Mouse (Mus musculus): Measurements from ENCODE around the gene Ly86. TPM values are rescaled to one million over a fixed set of nuclear protein-coding genes. Genes with fewer than 3 reads are reported as not detected.

Ly86 gene
- polyA plus RNA-seq, 1 experiment from 2014 or later = 5.8 TPM

DNA sequence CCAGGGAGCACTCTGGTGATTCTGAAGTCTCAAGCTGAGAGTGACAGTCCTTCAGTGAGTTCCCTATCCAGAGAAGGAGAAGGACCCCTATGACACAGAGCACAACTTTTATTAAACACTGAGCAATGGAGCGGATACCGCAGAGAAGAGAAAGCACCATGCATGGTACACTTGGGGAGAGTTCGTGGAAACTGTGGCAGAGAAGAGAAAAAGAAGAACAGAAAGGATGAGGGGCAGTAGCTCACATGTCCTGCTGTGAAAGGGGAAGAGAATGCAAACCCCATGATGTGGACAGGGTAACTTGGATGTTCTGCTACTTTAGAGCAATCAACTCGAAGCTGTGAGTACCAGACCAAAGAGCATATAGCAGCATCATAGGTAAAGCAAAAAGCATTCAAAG, 14.0 kb upstream of the Ly86 start:
- H3K9me3 ChIP-seq = no peaks in the 10 kb centered on the region
- no peaks in the 10 kb centered on the region for H3K36me3 ChIP-seq
- H3K4me3 ChIP-seq = no peak overlapping the region
- no peaks in the 10 kb centered on the region for H3K27me3 ChIP-seq
- H3K4me1 ChIP-seq = no peaks in the 10 kb centered on the region
- H3K9ac ChIP-seq (replicated peaks) = no peak overlapping the region
- whole genome bisulfite sequencing = 79% methylated on average over 4 of the region's 4 CpGs
- no peak overlapping the region for H3K27ac ChIP-seq (replicated peaks)
- no peak for ATAC-seq (ENCODE audit: low FRiP score, low read depth)
- no peak overlapping the region for H3K4me2 ChIP-seq (replicated peaks)

DNA sequence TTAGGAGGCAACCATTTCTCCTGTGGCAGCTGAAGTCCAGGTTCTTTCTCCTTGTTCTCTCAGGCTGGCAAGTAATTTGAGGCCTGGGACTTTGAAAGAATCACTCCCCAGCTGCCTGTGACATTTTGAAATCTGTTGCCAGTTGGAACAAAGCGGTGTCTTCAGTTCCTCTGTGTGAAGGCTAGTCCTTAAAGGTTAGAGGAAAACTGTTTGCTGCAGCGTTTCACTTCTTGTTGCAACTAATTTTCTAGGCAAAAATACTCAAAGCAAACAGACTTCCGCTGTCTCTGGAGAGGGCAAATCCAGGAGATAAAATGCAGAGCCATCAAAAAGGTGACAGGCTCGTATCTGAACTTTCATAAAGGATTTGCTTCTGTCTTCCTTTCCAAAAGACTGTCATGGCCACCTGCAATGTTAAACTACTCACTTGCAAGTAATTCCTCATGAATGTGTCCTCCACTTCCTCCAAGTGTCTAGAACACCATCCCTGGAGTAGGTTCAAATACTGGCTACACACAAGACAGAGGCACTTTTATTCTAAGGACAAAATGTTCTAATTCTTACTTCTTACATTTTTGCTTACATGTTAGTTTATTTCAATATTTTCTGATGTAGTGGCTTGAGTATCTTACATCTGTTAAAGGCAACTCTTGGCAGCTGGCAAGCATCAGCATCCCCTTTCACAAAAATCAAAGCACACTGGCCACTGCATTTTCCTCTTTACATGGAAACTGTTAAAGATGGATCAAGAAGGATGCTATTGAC, 12.0 kb upstream of the Ly86 start:
- 81% methylated on average over 4 of the region's 4 CpGs for WGBS
- no peaks in the 10 kb centered on the region for H3K27me3 ChIP-seq
- H3K36me3 ChIP-seq = no peaks in the 10 kb centered on the region
- no peak for ATAC-seq (ENCODE audit: low FRiP score, low read depth)
- no peak overlapping the region for H3K9ac ChIP-seq (replicated peaks)
- no peaks in the 10 kb centered on the region for H3K9me3 ChIP-seq
- no peak overlapping the region for H3K4me2 ChIP-seq (replicated peaks)
- H3K27ac ChIP-seq (replicated peaks) = no peak overlapping the region
- no peaks in the 10 kb centered on the region for H3K4me1 ChIP-seq
- H3K4me3 ChIP-seq = no peak overlapping the region

DNA sequence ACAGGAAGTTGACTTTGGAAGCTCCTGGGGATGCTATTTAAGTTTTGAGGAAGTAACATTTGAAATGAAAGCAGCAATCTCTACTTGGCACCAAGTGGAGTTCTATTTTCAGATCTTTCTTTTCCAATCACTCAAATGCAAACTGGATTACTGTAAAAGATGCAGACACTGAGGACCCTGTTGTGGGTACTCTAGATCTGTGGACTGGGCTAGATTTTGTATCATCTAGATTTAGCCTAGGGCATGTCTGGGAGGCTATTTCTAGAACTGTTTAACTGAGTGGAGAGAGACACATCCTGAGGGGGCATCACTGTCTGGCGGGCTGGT, 11.5 kb upstream of the Ly86 start:
- 86% methylated on average over 1 of the region's 1 CpGs for WGBS
- H3K27ac ChIP-seq (replicated peaks) = no peak overlapping the region
- no peak overlapping the region for H3K9ac ChIP-seq (replicated peaks)
- H3K36me3 ChIP-seq = no peaks in the 10 kb centered on the region
- H3K4me3 ChIP-seq = no peak overlapping the region
- H3K4me2 ChIP-seq (replicated peaks) = no peak overlapping the region
- ATAC-seq (ENCODE audit: low FRiP score, low read depth) = no peak
- H3K4me1 ChIP-seq = no peaks in the 10 kb centered on the region
- H3K9me3 ChIP-seq = no peaks in the 10 kb centered on the region
- no peaks in the 10 kb centered on the region for H3K27me3 ChIP-seq

DNA sequence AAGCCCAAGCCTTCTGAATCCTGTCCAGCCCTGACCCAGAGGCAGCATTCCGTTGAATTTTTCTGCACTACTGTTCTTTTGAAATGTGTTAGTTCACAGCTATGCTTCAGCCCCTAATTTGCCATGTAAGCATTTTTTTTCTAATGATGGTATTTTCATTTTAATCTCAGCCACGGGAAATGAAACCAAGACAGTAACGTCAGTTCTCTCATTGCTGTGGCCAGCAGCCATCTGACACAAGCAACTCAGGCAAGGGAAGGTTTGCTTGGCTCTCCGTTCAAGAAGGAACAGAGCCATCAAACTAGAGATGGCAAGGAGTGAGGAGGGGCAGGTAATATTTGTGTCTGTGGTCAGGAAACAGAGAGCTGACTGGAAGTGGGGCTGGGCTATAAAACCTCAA, 7.7 kb upstream of the Ly86 start:
- H3K36me3 ChIP-seq = no peaks in the 10 kb centered on the region
- no peaks in the 10 kb centered on the region for H3K27me3 ChIP-seq
- H3K4me2 ChIP-seq (replicated peaks) = no peak overlapping the region
- no peaks in the 10 kb centered on the region for H3K4me1 ChIP-seq
- ATAC-seq (ENCODE audit: low FRiP score, low read depth) = no peak
- no peak overlapping the region for H3K27ac ChIP-seq (replicated peaks)
- no peak overlapping the region for H3K4me3 ChIP-seq
- H3K9ac ChIP-seq (replicated peaks) = no peak overlapping the region
- no peaks in the 10 kb centered on the region for H3K9me3 ChIP-seq
- 81% methylated on average over 4 of the region's 4 CpGs for WGBS

DNA sequence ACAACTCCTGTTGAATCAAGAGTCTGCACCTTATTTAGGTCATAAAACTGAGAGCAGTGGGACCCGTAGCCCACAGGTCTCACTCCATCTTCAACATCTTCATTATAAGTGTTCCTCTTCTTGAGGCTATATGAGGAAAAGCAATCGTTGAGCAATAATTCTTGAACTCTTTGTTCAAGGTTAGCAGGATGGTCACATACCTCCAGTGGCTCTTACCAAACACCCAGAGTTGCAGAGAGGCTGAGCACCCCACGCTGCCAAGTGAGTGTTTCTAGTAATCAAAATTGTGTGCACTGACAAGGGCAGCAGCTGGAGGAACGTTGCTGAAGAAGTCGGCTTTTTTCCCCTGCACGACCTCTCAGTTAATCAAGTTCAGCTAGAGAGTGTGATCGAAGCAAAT, 7.1 kb upstream of the Ly86 start:
- 85% methylated on average over 7 of the region's 7 CpGs for WGBS
- no peak for ATAC-seq (ENCODE audit: low FRiP score, low read depth)

DNA sequence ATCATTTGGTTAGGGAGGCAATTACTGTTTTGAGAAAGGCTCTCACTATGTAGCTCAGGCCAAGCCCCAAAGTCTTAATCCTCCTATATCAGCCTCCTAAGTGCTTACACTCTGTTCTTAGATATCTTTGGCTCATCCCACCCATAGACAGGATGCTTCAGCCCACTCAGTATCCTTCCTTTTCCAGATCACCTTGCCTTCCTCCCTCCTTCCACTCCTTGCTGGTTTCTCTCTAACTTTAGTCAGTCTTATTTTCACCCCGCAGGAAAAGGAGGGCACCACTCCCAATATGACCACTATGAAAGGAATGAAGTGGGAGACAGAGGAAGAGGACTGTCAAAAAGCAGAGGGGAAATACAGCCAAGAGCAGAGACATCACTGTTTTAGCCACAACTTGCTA, 2.2 kb upstream of the Ly86 start:
- Histone ChIP-seq H3K4me2 (replicated peaks) (no peak overlapping the region), H3K4me3 (no peak overlapping the region), H3K4me1 (no peaks in the 10 kb centered on the region), H3K27me3 (no peaks in the 10 kb centered on the region), H3K9ac (replicated peaks) (no peak overlapping the region), H3K36me3 (no peaks in the 10 kb centered on the region), H3K27ac (replicated peaks) (no peak overlapping the region), H3K9me3 (no peaks in the 10 kb centered on the region)
- WGBS = 90% methylated on average over 1 of the region's 1 CpGs
- no peak for ATAC-seq (ENCODE audit: low FRiP score, low read depth)

More for the DNA sequence above, 7.1 kb upstream of the Ly86 start:
- H3K4me2 ChIP-seq (replicated peaks) = no peak overlapping the region
- no peak overlapping the region for H3K4me3 ChIP-seq
- no peaks in the 10 kb centered on the region for H3K9me3 ChIP-seq
- H3K27ac ChIP-seq (replicated peaks) = no peak overlapping the region
- no peaks in the 10 kb centered on the region for H3K4me1 ChIP-seq
- H3K27me3 ChIP-seq = no peaks in the 10 kb centered on the region
- no peak overlapping the region for H3K9ac ChIP-seq (replicated peaks)
- no peaks in the 10 kb centered on the region for H3K36me3 ChIP-seq

DNA sequence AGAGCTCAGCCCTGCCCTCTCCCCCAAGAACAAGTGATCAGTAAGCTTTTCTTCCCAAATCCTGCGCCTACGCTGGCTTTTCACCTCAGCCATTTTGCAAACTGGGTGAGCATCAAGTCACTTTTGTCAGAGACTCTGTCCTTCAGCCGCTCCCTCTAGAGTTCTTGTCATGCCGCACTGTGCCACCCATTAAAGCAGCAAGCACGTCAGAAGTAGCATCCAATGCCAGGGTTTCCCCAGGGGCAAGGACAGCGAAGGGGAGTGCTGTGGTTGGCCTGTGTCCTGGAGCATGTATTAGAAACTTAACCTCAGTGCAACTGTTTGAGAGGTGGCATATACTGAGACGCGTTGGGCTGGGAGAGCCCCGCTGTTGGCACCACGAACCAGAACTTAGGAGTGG, 815 bp downstream of the Ly86 start:
- Histone ChIP-seq H3K4me3 (no peak overlapping the region), H3K36me3 (no peaks in the 10 kb centered on the region), H3K9ac (replicated peaks) (no peak overlapping the region), H3K4me1 (no peaks in the 10 kb centered on the region), H3K27ac (replicated peaks) (no peak overlapping the region), H3K9me3 (no peaks in the 10 kb centered on the region), H3K4me2 (replicated peaks) (no peak overlapping the region), H3K27me3 (no peaks in the 10 kb centered on the region)
- ATAC-seq (ENCODE audit: low FRiP score, low read depth) = no peak
- WGBS = 92% methylated on average over 10 of the region's 10 CpGs

DNA sequence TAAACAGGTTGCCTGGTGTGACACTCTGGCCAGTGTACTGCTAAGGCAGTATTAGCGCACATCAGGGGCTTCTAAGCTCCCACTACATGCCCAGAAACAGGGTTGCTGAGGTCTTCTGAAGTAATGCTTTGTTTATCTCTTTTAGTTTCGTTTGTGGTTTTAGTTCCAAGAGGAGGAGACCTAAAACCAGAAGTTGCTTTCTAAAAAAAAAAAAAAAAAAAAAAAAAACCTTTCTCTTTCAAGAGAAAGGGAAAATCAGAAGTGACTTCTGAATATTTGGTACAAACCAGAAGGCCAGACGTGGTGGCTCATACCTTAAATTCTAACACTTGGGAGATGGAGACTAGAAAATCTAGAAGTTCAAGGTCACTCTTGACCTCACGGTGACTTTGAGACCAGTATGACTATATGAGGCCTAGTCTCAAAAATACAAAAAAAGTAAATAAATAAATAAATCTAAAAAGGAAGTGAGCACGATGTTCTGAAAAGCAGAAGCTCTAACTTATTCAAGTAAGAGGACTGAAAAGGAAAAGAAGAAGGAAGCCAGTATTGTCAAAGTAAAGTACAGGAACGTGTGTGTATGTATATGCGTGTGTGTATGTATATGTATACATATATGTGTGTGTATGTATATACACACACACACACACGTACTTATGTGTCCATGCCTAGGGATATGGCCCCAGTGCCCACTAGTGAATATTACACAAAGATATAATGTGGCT, 3.0 kb downstream of the Ly86 start:
- Histone ChIP-seq H3K36me3 (no peaks in the 10 kb centered on the region), H3K4me3 (no peak overlapping the region), H3K27me3 (no peaks in the 10 kb centered on the region), H3K9ac (replicated peaks) (no peak overlapping the region), H3K4me2 (replicated peaks) (no peak overlapping the region), H3K9me3 (no peaks in the 10 kb centered on the region), H3K27ac (replicated peaks) (no peak overlapping the region), H3K4me1 (no peaks in the 10 kb centered on the region)
- ATAC-seq (ENCODE audit: low FRiP score, low read depth) = no peak
- WGBS = 86% methylated on average over 8 of the region's 8 CpGs

DNA sequence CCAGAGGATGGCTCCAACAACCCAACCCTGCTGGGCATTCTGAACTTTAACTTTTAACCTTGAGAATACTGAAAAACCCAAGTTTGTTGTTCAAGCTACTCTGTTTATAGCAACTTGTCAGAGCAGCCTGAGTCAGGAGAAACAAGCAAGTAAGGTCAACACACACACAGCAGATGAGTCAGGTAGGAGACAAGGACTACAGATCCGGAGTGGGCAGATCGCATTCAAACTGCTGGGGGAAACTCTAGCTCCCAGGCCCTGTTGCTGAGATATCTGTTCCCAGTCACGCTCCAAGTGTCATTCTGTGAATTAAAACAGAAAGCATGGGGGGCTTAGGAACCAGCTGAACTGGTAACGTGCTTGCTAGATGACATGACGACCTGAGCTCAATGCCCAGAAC, 4.0 kb downstream of the Ly86 start:
- Histone ChIP-seq H3K36me3 (no peaks in the 10 kb centered on the region), H3K27me3 (no peaks in the 10 kb centered on the region), H3K9me3 (no peaks in the 10 kb centered on the region), H3K4me1 (no peaks in the 10 kb centered on the region), H3K4me3 (no peak overlapping the region), H3K9ac (replicated peaks) (no peak overlapping the region), H3K4me2 (replicated peaks) (no peak overlapping the region), H3K27ac (replicated peaks) (no peak overlapping the region)
- ATAC-seq (ENCODE audit: low FRiP score, low read depth) = no peak
- WGBS = 84% methylated on average over 5 of the region's 5 CpGs

DNA sequence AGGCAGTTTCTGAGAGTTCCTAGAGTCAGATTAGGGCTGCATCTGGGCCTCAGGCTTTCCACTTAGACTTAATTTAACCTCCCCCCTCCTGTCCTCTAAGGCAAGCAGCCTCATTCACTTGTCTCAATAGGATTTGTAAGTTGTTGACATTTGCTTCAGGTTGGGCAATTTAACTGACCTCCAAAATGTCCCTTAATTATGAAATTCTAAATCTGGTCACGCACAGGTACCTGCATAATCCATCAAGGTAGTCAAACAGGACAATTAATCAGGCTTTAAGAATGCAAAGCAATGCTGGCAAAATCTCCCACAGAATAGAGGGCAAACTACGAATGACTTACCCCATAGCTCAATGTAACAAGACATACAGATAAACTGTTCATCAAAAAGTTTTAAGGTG, 8.0 kb downstream of the Ly86 start:
- Histone ChIP-seq H3K36me3 (no peaks in the 10 kb centered on the region), H3K4me1 (no peaks in the 10 kb centered on the region), H3K4me2 (replicated peaks) (no peak overlapping the region), H3K9me3 (no peaks in the 10 kb centered on the region), H3K27ac (replicated peaks) (no peak overlapping the region), H3K27me3 (no peaks in the 10 kb centered on the region), H3K4me3 (no peak overlapping the region), H3K9ac (replicated peaks) (no peak overlapping the region)
- 75% methylated on average over 2 of the region's 2 CpGs for WGBS
- ATAC-seq (ENCODE audit: low FRiP score, low read depth) = no peak

DNA sequence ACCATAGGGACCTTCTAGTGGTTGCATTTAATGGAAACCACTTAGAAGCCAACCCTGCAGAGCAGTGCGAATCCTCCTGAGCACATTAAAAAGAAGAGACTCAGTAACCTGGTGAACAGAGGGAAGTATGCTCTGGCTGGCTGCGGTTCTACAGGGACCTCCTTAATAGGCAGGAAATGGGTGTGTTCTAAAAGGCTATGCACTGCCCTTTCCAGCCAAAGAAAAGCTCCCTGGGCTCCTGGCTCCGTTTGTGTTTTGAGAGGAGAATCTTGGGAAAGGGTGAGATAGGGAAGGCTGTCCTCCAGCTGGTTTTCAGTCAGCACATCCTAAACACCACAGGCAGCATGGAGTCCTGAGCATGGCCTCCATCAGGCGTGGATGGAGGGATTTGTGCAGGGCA, 8.9 kb downstream of the Ly86 start:
- Histone ChIP-seq H3K4me2 (replicated peaks) (no peak overlapping the region), H3K36me3 (no peaks in the 10 kb centered on the region), H3K4me1 (no peaks in the 10 kb centered on the region), H3K27ac (replicated peaks) (no peak overlapping the region), H3K9ac (replicated peaks) (no peak overlapping the region), H3K4me3 (no peak overlapping the region), H3K9me3 (no peaks in the 10 kb centered on the region), H3K27me3 (no peaks in the 10 kb centered on the region)
- WGBS = 71% methylated on average over 4 of the region's 4 CpGs
- ATAC-seq (ENCODE audit: low FRiP score, low read depth) = no peak

DNA sequence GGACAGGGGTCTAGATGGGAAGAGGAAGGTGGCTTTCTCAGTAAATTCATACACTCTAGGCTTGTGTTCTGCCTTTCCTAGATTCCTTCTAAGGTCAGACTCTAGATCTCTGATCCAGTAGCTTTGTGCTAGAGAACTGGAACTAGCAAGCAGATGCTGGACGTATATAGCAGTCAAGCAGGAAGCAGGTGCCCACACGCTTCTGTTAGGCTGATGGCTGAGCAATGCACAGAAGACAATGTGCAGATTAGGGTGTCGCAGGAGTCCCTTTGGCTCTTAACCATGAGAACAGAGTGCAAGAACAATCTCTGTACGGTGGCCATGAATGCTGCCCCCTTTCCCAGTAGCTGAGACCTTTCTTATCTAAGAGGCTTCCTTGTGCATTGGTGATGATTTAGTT, 9.4 kb downstream of the Ly86 start:
- no peak for ATAC-seq (ENCODE audit: low FRiP score, low read depth)

More for the DNA sequence above, 9.4 kb downstream of the Ly86 start:
- Histone ChIP-seq H3K9me3 (no peaks in the 10 kb centered on the region), H3K4me3 (no peak overlapping the region), H3K9ac (replicated peaks) (no peak overlapping the region), H3K27me3 (no peaks in the 10 kb centered on the region), H3K4me1 (no peaks in the 10 kb centered on the region), H3K36me3 (no peaks in the 10 kb centered on the region), H3K27ac (replicated peaks) (no peak overlapping the region), H3K4me2 (replicated peaks) (no peak overlapping the region)
- 83% methylated on average over 4 of the region's 4 CpGs for WGBS
